ENCODE assay signal across 21 mouse cellular contexts in the genomic region with DNA sequence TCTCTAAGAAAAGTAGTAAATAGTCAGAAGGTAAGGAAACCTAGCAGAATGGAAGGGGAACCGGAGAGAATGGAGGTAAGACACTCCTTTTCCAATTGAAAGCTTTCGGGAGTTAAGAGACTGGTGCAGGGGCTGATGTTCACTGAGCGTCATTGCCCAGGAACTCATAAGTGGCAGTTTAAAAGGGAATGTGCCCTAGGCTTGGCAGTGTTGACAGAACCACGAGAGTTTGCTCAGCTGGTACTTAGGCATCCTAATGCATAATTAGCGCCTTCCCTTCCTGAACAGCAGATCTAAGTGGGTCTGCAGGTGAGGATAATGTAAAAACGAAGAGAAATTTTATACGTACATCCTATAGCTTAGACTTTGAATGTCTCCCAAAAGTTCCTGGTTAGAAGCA. TPM values are rescaled to one million over a fixed set of nuclear protein-coding genes. Genes with fewer than 3 reads are reported as not detected.
DNase-seq lines count a peak whose midpoint lies in the region; ATAC-seq and TF ChIP-seq lines count a peak whose summit lies in the region.
"Had no signal": no experiment of that assay in that cellular context is flagged by ENCODE, and none has a peak within 500 bp of the region (broad histone marks: within the 10 kb centered on the region; RNA-seq: fewer than 3 reads in every experiment).

No protein-coding gene starts in this region.

- peaks cover 4% of the 10 kb centered on the region; the same call in 1 of the 2 replicates for H3K36me3 ChIP-seq in lung, embryonic 14.5 days (ENCODE audit: insufficient read depth)
- H3K36me3 ChIP-seq: hindbrain, embryonic 12.5 days had no signal

- no peak overlapping the region for H3K9ac ChIP-seq in lung, embryonic 14.5 days
- H3K9ac ChIP-seq: forebrain, embryonic 13.5 days; forebrain, postnatal 0 days; heart, embryonic 12.5 days; hindbrain, embryonic 12.5 days had no signal

- no peak overlapping the region for H3K4me3 ChIP-seq in lung, embryonic 14.5 days (ENCODE audit: low read depth, low read length)
- H3K4me3 ChIP-seq: embryonic facial prominence, embryonic 10.5 days; forebrain, embryonic 13.5 days; gastrocnemius, adult 2 months; heart, adult 2 months; heart, embryonic 12.5 days; hindbrain, embryonic 12.5 days had no signal

- WGBS in lung, embryonic 14.5 days: 66% methylated on average over 7 of the region's 7 CpGs

- H3K9me3 ChIP-seq in lung, embryonic 14.5 days (ENCODE audit: low read depth, low read length): no peaks in the 10 kb centered on the region
- H3K9me3 ChIP-seq: embryonic facial prominence, embryonic 10.5 days; forebrain, embryonic 13.5 days; heart, embryonic 12.5 days; hindbrain, embryonic 12.5 days had no signal

- peak overlapping the region; percentile 46 for H3K4me2 ChIP-seq in lung, embryonic 14.5 days
- H3K4me2 ChIP-seq: forebrain, embryonic 13.5 days; heart, embryonic 12.5 days; hindbrain, embryonic 12.5 days had no signal

- DNase-seq in lung, adult 18-20 months: peak; percentile 78 to 81
- DNase-seq in lung, embryonic 14.5 days: peak; percentile 75
- DNase-seq in lung, postnatal 10 days: peak; percentile 38
- peak; percentile 45 to 59 for DNase-seq in lung, postnatal 4 days
- no peak for DNase-seq in frontal cortex, postnatal 10 days (ENCODE audit: low spot score in 2 of 2)
- no peak for DNase-seq in gastrocnemius, postnatal 10 days
- DNase-seq: adrenal gland, postnatal 25 days; cerebellum, adult 2 months; cerebellum, postnatal 10 days; forebrain, postnatal 0 days; gastrocnemius, adult 2 months; heart, adult 2 months; heart, postnatal 4 days had no signal

- ATAC-seq in lung, embryonic 14.5 days (ENCODE audit: insufficient read depth): no peak
- ATAC-seq: activated CD4-positive, CD25-positive, alpha-beta regulatory T cell, adult 4 months; forebrain, embryonic 13.5 days; forebrain, postnatal 0 days; hindbrain, embryonic 16.5 days; Patski had no signal

- H3K27ac ChIP-seq in lung, embryonic 14.5 days (ENCODE audit: low read depth): peak overlapping the region; percentile 60
- H3K27ac ChIP-seq: embryonic facial prominence, embryonic 10.5 days; forebrain, embryonic 13.5 days; gastrocnemius, adult 2 months; heart, adult 2 months; hindbrain, embryonic 12.5 days had no signal

- H3K4me1 ChIP-seq in lung, embryonic 14.5 days (ENCODE audit: insufficient read depth): peaks cover 10% of the 10 kb centered on the region; the same call in 1 of the 2 replicates

- no peak for TF ChIP-seq CTCF in lung, embryonic 14.5 days (IDR thresholded peaks at IDR 0.05; ENCODE audit: low read depth)

- no peaks in the 10 kb centered on the region for H3K27me3 ChIP-seq in lung, embryonic 14.5 days (ENCODE audit: insufficient read depth, low read length)
- H3K27me3 ChIP-seq: CH12.LX; forebrain, embryonic 13.5 days; heart, embryonic 12.5 days; hindbrain, embryonic 12.5 days; Patski had no signal

RNA-seq across cellular contexts. Expression of a gene that starts 4.4 kb away (rescaled TPM):
- polyA plus RNA-seq in lung, embryonic 14.5 days (2014; fragmentation: Nextera tagmentation; extraction: Ambion mirVana): 110 and 113 TPM in 2 replicates
- total RNA-seq in gastrocnemius, postnatal 10 days (2021): 10 to 100 TPM; 31.4 to 37.7 TPM

Comparison
In these comparisons a context has a peak if more than half of its experiments do, and no peak if none do; other contexts are left out.
1. DNase-seq: peak in lung, adult 18-20 months (2 of 2), lung, embryonic 14.5 days (single experiment), lung, postnatal 10 days (single experiment) and lung, postnatal 4 days (2 of 2); none in frontal cortex, postnatal 10 days (0 of 2) and gastrocnemius, postnatal 10 days (single experiment).